Mouse (Mus musculus): ENCODE measurements around the gene Igsf21. TPM values are rescaled to one million over a fixed set of nuclear protein-coding genes. Genes with fewer than 3 reads are reported as not detected.

Igsf21 gene
- total RNA-seq, 4 experiments from 2014 or later, result 0.22 to 0.48 TPM; not detected in 2

DNA sequence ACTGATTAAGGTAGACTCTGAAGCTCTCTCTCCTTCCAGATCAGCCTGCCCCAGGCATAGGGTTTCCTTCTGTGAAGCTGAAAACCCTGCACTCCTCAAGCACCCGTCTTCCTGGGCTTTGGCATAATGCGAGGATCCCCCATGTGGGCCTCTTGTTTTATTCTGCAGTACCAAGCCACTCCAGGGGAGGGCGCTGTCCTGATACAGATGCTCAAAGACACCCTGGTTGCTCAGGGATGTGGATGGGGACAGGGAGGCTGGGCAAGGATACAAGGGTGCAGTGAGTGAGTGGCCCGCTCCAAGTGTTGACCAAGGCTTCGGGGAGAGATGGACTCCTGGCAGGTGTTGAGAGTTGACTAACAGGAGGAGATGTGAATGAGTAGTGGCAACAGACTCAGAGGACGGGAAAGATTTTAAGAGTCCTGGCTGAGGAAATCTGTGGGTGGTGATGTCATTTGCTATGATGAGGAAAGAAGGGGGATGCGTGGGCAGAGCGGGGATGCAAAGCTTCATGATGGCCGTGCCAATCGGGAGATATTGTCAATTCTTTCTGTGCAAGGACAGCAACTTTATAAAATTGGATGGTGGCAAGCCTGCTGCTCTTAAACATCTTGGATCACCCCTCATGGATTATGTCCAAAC is 102.6 kb downstream of the Igsf21 start:
- DNase-seq (ENCODE audit: low spot score in 2 of 2), result no peak

GRCm38 (mm10) chr4:140143178-140143577 is 103.4 kb downstream of the Igsf21 start:
- no peak for DNase-seq (ENCODE audit: low spot score in 2 of 2)

DNA sequence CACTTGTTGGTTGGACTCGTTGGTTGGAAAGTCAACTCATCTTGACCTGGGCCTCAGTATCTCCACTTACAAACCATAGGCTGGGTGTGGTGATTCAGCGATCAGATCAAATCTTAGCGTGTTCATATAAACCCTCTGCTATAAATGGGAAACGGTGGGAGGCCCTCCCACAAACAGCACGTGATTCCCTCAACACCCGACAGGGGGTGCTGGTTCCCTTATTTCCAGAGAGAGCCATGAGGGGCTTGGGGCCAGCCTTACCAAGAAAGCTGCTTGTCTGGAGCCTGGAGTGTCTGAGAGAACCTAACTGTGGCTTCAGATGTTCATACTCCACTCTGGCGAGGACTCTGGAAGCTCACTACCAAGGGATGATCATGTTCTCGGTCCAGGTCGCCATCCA is 106.1 kb downstream of the Igsf21 start:
- no peak for DNase-seq (ENCODE audit: low spot score in 2 of 2)

- no peak for DNase-seq (ENCODE audit: low spot score in 2 of 2)
Observed at GRCm38 (mm10) chr4:140138846-140139245, 107.7 kb downstream of the Igsf21 start.

DNA sequence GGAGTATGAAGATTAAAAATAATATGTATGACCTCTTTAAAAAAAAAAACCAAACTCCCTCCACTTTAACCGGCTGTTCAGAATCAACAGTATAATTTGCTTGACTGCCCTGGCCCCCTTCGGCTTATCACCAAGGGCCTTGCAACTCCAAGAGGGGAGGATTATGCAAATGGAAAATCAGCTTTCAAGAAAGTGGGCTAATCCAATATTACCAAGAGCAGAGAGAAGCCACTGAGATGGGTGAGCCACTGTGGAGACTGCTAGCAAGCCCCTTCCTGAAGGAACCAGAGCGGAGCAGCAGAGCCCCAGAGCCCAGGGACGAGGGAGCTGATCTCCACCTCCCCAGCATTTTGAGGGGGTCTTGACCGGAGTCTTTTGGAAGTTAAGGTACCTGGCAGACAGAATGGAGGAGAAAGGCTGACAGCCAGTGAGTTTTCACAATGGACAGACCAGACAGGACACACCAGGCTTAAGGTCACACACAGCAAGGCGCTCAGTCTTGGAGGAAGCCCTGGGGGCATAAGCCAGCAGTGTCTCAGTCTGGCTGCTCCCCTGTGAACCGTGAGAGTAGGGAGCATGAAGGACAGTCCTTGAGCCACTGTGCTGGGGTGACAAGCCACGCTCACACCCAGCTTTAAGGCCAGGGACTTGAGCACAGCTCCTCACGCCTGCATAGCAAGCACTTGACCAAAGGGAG is 114.8 kb downstream of the Igsf21 start:
- DNase-seq (ENCODE audit: low spot score in 2 of 2), result no peak

DNA sequence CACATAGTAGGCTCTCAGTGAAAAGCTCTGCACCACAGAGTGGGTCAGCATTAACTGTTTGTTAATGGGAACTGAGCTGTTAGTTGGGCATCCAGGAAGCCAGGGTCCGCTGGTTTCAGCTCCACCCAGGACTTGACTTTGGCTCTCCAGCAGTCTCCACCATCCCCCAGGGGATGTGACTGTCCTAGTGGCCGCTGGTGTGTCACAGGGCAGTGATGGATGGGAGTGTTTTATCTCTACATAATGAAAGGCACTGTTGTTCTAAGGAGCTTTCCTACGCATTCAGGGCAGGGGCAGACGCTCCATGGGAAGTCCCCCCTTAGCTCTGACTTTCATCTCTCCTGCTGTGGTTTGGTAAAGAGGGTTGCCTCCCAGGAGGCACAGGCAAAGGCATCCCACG is 115.4 kb downstream of the Igsf21 start:
- DNase-seq (ENCODE audit: low spot score in 2 of 2), result no peak

- no peak for DNase-seq (ENCODE audit: low spot score in 2 of 2)
Observed at GRCm38 (mm10) chr4:140129553-140130275, 116.9 kb downstream of the Igsf21 start.

DNA sequence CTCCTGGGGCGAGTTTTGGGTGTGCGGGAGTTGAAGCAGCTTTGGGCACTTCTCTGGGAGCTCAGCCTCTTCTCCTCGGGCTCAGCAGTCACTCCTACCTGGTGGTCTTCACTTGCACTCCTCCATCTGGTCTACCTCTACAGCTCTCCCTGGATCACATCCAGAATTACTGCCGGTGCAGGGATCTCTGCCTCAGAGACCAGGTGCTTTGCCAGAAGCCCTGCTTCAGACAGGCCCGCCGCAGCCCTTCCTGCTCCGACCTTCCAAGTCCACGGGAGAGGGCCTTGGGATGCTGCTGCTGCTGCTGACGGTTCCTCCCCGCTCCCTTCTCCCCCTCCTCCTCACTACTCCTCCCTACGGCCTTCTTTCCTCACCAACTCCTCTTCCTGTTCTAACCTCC is 118.5 kb downstream of the Igsf21 start:
- no peak for DNase-seq (ENCODE audit: low spot score in 2 of 2)

GRCm38 (mm10) chr4:140125806-140126205 is 120.8 kb downstream of the Igsf21 start:
- DNase-seq (ENCODE audit: low spot score in 2 of 2), result no peak

- DNase-seq (ENCODE audit: low spot score in 2 of 2), result no peak
Observed at GRCm38 (mm10) chr4:140122534-140122933, 124.0 kb downstream of the Igsf21 start.

DNA sequence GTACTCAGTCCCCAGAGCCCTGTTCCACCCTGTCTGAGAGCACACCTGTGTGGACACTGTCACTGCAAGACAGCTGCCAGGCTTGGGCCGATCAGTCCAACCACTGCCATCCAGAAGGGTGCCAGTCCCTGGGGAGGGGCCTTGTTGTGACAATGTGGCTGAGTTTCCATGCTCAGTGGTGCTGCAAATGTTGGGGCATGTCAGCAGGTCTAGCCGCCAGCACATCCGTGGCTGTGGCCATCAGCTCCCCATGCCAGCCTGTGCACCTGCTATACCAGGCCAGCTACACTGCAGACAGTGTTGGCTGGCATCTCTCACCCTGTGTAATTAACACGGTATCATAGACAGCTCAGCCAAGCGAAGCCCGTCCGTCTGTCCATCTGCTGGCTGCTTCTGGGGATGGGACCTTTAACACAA is 129.3 kb downstream of the Igsf21 start:
- DNase-seq (ENCODE audit: low spot score in 2 of 2), result no peak

- DNase-seq (ENCODE audit: low spot score in 2 of 2), result no peak
Observed at GRCm38 (mm10) chr4:140115756-140116155, 130.8 kb downstream of the Igsf21 start.

GRCm38 (mm10) chr4:140115053-140115452 is 131.5 kb downstream of the Igsf21 start:
- DNase-seq (ENCODE audit: low spot score in 2 of 2), result no peak

GRCm38 (mm10) chr4:140113690-140114475 is 132.7 kb downstream of the Igsf21 start:
- DNase-seq (ENCODE audit: low spot score in 2 of 2), result no peak

GRCm38 (mm10) chr4:140109626-140109948 is 137.0 kb downstream of the Igsf21 start:
- no peak for DNase-seq (ENCODE audit: low spot score in 2 of 2)

DNA sequence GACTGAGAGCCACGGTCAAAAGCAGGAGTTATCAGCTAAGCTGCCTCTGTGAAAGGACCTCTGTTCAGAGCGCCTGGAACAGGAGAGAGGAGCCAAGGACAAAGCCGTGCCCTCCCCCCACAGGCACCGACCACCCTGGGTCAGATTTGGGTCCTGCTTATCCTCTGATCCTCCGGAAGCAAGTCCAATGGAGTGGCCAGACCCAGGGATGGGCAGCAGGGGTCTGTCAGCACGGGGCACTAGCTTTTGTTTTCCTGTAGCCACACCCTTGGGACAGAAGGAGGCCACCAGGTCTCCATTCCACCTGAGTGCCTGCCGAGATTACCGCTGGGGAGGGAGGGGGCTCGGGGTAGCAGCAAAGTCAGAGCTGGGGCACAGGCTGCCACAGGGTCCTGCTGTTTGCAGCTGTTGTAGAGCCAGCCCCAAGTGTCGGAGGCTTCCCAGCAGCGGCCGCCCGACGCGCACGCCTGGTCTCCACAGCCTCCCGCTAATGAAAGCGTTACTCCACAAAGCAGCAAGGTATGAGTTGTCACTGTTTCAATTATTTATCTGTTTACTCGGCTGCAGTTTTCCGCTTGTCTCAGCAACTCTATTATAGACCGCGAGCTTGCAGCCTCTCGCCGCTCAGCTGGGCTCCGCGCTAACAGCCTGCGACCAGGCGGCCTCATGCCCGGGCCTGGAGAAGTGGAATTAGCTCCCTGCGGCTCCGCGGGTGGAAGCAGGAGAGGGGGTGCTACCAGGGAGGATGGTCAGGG is 137.5 kb downstream of the Igsf21 start:
- no peak for DNase-seq (ENCODE audit: low spot score in 2 of 2)

DNA sequence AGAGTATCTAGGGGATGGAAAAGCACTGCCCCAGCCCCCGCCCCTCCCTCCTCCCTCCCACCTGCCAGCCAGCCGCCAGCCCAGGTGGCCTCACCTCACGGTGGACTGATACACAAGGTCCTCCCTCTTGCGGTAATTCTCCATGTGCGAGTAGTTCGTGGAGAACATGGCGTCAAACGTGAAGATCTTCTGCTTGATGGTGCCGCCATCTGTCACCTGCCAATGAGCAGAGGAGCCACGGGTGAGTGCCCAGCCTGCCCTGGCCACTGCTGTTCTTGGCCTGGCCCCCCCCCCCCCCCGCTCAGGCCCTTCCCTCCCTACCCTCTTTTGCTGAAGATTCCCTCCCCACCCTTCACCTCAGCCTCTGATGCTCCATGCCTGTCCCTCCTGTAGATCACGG is 139.4 kb downstream of the Igsf21 start:
- no peak for DNase-seq (ENCODE audit: low spot score in 2 of 2)

- DNase-seq (ENCODE audit: low spot score in 2 of 2), result no peak
Observed at GRCm38 (mm10) chr4:140104795-140105194, 141.8 kb downstream of the Igsf21 start.

DNA sequence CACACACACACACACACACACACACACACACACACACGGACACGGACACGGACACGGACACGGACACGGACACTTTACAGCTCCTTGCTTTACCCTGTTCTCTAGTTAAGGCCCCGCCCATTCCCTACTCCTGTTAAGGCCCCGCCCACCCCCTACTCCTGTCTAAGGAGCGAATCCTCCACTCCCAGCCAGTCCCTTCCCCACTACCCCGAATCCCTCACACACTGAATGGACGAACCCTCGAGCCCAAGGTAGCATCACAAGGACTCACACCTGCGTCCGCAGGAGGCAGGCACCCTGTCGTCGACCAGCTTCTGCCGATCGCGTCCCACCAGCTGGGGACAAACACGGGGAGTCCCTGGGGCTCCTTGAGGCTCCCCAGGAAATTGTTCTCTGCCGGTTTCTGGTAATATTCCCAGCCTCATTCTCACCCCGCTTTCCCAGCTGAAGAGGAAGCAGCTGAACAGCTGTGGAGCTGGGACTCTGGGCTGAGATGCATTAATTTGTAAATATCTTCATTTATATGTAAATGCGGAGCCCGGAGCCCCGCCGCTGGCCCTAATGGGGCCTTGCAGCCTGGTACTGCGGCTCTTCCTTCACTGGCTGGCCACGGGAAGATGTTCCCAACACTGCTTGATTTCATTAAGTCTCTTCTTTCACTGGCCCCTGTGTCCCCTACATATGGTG is 143.1 kb downstream of the Igsf21 start:
- no peak for DNase-seq (ENCODE audit: low spot score in 2 of 2)

GRCm38 (mm10) chr4:140102581-140103200 is 143.9 kb downstream of the Igsf21 start:
- no peak for DNase-seq (ENCODE audit: low spot score in 2 of 2)

All from gastrocnemius, adult 8-10 months (tissue).